Mouse (Mus musculus) ES-Bruce4 (cell line): ENCODE data around the gene Dlx5. TPM values are rescaled to one million over a fixed set of nuclear protein-coding genes. Genes with fewer than 3 reads are reported as not detected.

Source experiments
- H3K27ac ChIP-seq: 2 replicates; pipeline ENCODE4 v1.5.1; 2012; ENCODE audit warnings: low read length, inconsistent platforms; ENCODE audit not compliant: insufficient read depth
- H3K27me3 ChIP-seq: 2 replicates; pipeline ENCODE4 v1.6.1; 2012; ENCODE audit warnings: mild to moderate bottlenecking, low read length, inconsistent platforms; ENCODE audit not compliant: control insufficient read depth, poor library complexity, insufficient read depth, severe bottlenecking
- H3K36me3 ChIP-seq: 2 replicates; pipeline ENCODE4 v1.6.1; 2012; ENCODE audit warnings: inconsistent platforms, mild to moderate bottlenecking, low read length, moderate library complexity; ENCODE audit not compliant: control insufficient read depth, poor library complexity, insufficient read depth, severe bottlenecking
- H3K4me1 ChIP-seq: one replicate; pipeline ENCODE4 v1.8.1; 2011; ENCODE audit warnings: low read length; ENCODE audit not compliant: control insufficient read depth, insufficient read depth
- H3K4me3 ChIP-seq: 2 replicates; pipeline ENCODE4 v1.5.1; 2011; ENCODE audit warnings: low read depth, mild to moderate bottlenecking, low read length
- H3K9ac ChIP-seq: 2 replicates; pipeline ENCODE4 v1.6.1; 2012; ENCODE audit warnings: low read depth, mild to moderate bottlenecking, inconsistent platforms; ENCODE audit not compliant: poor library complexity, severe bottlenecking
- H3K9me3 ChIP-seq: replicated peaks from 2 replicates; pipeline ENCODE4 v1.6.1; 2012; ENCODE audit warnings: mild to moderate bottlenecking, low read length, inconsistent platforms; ENCODE audit not compliant: control insufficient read depth, poor library complexity, insufficient read depth, severe bottlenecking
- CTCF ChIP-seq: IDR thresholded peaks from one replicate; pipeline ENCODE4 v1.8.1; 2011; ENCODE audit warnings: low read depth, low read length
- EP300 ChIP-seq: IDR thresholded peaks from 2 replicates; pipeline ENCODE4 v1.6.1; 2011; ENCODE audit warnings: low read depth, low read length; ENCODE audit not compliant: insufficient read depth
- POLR2A ChIP-seq: IDR thresholded peaks from one replicate; pipeline ENCODE4 v1.8.1; 2011; ENCODE audit warnings: low read length; ENCODE audit not compliant: insufficient read depth
- polyA plus RNA-seq: library from polyadenylated mRNA; stranded (reverse); fragments of >200 nt; gene quantifications from 2 replicates; pipeline ENCODE4 v1.2.4, GENCODE M21; 2011; ENCODE audit warnings: low read depth; ENCODE audit not compliant: missing spikeins, insufficient read depth, insufficient read length

Gene Dlx5
- 0.42 TPM in 1 of 2 replicates, not detected in the other for polyA plus RNA-seq

- TF ChIP-seq EP300, result 0 out of 2 replicates have a peak, but pooled peaks have one; percentile 19
- no peak for TF ChIP-seq CTCF
- Histone ChIP-seq H3K4me1 (no peaks in the 10 kb centered on the region), H3K36me3 (no peaks in the 10 kb centered on the region), H3K9ac (no peak within 1 kb of the TSS; the same call in 1 of the 2 replicates), H3K4me3 (peak within 1 kb of the TSS; percentile 50), H3K27me3 (peaks cover 34% of the 10 kb centered on the region), H3K9me3 (peaks cover 6% of the 10 kb centered on the region; the same call in 1 of the 2 replicates), H3K27ac (no peak within 1 kb of the TSS)
Measured at GRCm38 (mm10) chr6:6881638-6882190, at the start of gene Dlx5. Dlx5 (minus strand) TSS chr6:6882085.

GRCm38 (mm10) chr6:6931507-6931906 is 49.6 kb upstream of the Dlx5 start:
- H3K9me3 ChIP-seq, result no peaks in the 10 kb centered on the region
- H3K36me3 ChIP-seq, result no peaks in the 10 kb centered on the region
- TF ChIP-seq EP300, result no peak
- no peak for TF ChIP-seq CTCF
- TF ChIP-seq POLR2A, result no peak
- H3K27me3 ChIP-seq, result no peaks in the 10 kb centered on the region
- no peak overlapping the region for H3K4me3 ChIP-seq
- H3K4me1 ChIP-seq, result no peaks in the 10 kb centered on the region
- no peak overlapping the region for H3K27ac ChIP-seq
- no peak overlapping the region for H3K9ac ChIP-seq

- Histone ChIP-seq H3K36me3 (no peaks in the 10 kb centered on the region), H3K9ac (no peak overlapping the region), H3K4me3 (no peak overlapping the region), H3K9me3 (no peaks in the 10 kb centered on the region), H3K27me3 (no peaks in the 10 kb centered on the region), H3K27ac (no peak overlapping the region), H3K4me1 (no peaks in the 10 kb centered on the region)
- no peak for TF ChIP-seq EP300
- TF ChIP-seq CTCF, result no peak
- TF ChIP-seq POLR2A, result no peak
Measured at GRCm38 (mm10) chr6:6930831-6931230, 48.9 kb upstream of the Dlx5 start.

GRCm38 (mm10) chr6:6925264-6925663 is 43.4 kb upstream of the Dlx5 start:
- TF ChIP-seq POLR2A (no peak), EP300 (no peak), CTCF (no peak)
- Histone ChIP-seq H3K36me3 (no peaks in the 10 kb centered on the region), H3K9ac (no peak overlapping the region), H3K4me1 (no peaks in the 10 kb centered on the region), H3K9me3 (no peaks in the 10 kb centered on the region), H3K27me3 (no peaks in the 10 kb centered on the region; the same call in 1 of the 2 replicates), H3K27ac (no peak overlapping the region), H3K4me3 (no peak overlapping the region)

- no peak overlapping the region for H3K9ac ChIP-seq
- no peak overlapping the region for H3K27ac ChIP-seq
- TF ChIP-seq EP300, result no peak
- no peak for TF ChIP-seq POLR2A
- TF ChIP-seq CTCF, result no peak
- H3K9me3 ChIP-seq, result no peaks in the 10 kb centered on the region
- H3K27me3 ChIP-seq, result no peaks in the 10 kb centered on the region
- no peaks in the 10 kb centered on the region for H3K36me3 ChIP-seq
- H3K4me1 ChIP-seq, result no peaks in the 10 kb centered on the region
- no peak overlapping the region for H3K4me3 ChIP-seq
Measured at GRCm38 (mm10) chr6:6917334-6917733, 35.4 kb upstream of the Dlx5 start.

GRCm38 (mm10) chr6:6915526-6915915 is 33.6 kb upstream of the Dlx5 start:
- H3K4me1 ChIP-seq, result no peaks in the 10 kb centered on the region
- no peak overlapping the region for H3K9ac ChIP-seq
- H3K36me3 ChIP-seq, result no peaks in the 10 kb centered on the region
- H3K9me3 ChIP-seq, result no peaks in the 10 kb centered on the region
- no peak overlapping the region for H3K27ac ChIP-seq
- H3K4me3 ChIP-seq, result no peak overlapping the region
- TF ChIP-seq CTCF (no peak), EP300 (no peak), POLR2A (no peak)
- no peaks in the 10 kb centered on the region for H3K27me3 ChIP-seq
